Mouse (Mus musculus) ES-CJ7 (cell line): ENCODE data around the gene Sos1.
"Not testable (repeated sequence)": the region's sequence is repeated elsewhere in the genome, so short reads cannot be mapped to it uniquely, and the experiment has no call there.

ENCODE experiments used
- DNase-seq: peaks from one replicate; pipeline ENCODE4 v3.0.0; 2011; ENCODE audit warnings: low read depth, low spot score

The Sos1 gene

DNA sequence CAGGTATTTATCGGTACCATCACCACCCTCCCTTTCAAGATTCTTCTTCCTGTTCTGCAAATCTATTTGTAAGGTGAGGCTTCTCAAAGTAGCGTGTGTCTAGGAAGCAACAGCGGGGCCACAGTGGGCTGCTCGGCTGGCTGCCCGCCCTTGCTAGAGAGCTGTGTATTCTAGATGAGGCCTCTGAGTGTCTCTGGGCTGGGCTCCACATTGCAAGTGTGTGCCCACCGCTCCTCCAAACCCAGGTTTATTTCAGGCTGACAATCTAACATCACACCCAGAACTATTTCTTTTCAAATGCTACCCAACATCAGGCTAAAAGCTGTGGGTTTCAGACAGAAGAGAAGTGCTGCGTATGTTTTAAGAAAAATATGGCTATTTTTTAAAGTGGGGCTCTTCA lies 54.1 kb downstream of the Sos1 start:
- DNase-seq = no peak

DNA sequence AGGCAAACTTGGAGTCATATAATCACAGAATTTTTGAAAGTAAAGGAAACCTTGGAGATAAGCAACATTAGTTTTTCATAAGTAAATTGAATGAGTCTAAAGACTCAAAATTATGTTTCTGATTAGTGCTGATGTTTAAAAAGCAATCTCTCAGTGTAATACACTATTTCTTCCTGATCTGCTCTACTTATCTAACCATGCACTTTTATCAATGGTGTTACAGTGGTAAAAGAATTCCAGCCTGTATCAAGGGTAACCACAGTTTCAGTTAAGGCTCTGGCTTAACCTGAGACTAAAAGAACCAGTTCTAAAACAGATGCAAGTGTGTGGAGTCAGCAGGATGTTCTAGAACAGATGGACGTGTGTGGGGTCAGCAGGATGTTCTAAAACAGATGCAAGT lies 59.3 kb downstream of the Sos1 start:
- DNase-seq = no peak

DNA sequence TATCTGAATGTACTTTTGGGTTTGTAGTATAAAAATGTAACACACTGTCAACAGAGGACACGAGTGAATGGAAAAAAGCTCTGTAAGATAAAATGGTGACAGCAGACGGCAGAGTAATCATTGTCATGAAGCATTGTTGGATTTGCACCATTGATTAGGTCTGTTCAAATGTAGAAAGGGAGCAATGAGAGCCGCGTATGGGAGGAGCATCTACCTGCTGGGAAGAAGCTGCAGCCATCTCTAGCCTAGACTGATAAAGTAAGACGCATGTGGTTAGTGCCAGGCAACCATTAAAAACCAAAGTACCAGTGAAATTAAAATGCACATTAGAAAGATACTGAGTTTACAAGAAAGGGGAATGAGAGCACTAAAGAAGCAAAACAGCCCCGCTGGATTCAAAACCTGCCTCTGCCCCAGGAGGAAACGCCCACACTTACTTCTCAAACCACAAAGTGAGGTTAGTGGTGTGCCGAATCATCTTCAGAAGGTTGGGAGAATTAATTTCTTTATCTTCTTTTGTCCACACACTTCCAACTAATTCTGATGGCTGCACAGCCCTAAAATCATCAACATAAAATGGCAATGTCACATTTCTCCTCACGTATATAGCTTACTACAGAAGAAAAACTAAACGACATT lies 61.6 kb downstream of the Sos1 start:
- no peak for DNase-seq

DNA sequence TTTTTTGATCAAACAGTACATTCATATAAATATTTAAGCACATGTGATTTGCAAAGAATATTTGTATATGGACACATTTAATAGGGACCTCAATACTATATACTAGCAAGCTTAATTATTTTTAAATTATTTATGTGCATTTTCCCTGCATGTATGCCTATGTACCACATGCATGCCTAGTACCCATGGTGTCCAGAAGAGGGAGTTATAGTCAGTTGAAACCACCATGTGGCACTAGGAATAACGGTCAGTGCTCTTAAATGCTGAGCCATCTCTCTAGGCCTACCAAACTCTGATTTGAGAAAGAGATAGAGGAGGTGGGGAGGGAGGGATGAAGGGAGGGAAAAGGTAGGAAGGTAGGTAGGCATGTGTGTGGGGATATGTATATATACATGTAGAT lies 69.1 kb downstream of the Sos1 start:
- DNase-seq = peak; percentile 37

DNA sequence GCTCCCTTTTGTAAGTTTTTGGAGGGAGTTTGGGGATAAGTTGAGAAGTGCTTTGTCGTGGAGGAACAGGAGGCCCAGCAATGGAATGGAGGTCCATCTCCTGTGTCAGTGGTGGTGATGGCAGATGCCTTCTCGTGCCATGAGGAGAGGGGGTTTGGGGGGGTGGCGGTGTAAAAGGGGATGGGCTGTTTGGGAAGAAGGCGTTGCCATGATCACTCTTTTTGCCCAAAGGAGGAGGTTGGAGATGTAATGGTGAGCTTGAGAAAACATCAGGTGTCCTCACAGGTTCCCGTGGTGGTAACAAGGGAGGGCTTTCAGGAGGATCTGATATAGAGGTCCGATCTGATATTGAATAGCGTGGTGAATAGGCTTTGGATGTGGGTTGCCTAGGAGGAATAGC lies 82.0 kb downstream of the Sos1 start:
- DNase-seq = no peak

DNA sequence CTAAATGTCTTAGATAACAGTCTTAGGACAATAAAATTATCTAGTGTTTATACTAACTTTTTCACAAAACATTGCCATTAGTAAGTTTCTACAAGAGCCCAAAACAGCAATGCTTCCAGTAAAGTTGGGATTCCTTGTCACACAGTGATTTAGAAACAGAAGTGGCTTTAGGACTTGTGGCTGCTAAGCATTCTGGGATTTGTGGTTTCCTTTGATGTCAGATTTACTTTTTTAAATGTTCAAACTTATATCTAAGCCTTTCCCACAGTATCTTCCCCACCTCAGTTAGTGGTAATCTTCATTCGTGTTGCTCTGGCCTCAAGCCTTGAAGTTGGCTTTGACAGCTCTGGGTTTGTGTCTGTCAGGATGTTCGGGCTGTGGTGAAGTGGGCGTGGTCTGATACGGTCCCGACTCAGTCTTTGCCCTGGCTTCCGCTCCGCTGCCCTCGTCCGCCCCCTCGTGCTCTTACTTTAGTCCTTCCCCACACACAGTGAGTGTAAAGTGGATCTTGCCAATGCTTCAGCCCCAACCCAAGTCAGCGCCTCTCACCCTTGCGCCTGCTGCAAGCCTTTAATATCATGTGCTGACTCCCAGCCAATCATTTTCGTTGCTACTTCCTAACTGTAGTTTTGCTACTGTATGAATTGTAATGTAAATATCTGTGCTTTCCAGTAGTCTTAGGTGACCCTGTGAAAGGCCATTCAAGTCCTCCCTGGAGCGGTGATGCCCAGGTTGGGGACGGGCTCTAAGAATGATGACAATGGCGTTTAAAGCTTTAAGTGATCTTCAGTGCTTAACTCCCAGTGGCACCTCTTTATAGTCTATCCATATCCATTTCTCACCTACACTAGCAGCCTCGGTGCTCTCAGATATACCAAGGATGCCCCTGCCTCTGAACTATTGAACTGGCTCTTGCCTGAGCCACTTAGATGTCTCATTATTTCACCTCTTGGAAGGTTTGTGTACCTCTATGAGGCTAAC lies 88.5 kb downstream of the Sos1 start:
- peak; percentile 65 for DNase-seq

DNA sequence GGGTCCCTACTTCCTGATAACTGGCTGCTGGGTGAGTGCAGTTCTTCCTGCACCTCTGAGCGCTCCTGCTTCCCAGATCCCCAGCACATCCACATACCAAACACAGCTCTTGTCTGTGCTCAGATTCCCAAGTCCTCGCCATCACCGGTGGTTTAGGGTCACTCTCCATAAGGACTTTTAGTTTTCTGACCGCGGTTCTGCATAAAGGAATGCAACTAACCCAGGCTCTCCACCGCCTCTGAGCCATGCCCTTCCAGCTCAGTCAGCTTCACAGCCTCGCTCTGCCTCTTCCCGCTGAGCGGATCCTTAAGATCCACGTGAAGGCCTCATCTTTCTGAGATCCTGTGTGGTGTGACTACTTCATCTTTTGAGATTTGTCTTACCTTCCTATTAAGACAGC lies 90.2 kb downstream of the Sos1 start:
- no peak for DNase-seq

DNA sequence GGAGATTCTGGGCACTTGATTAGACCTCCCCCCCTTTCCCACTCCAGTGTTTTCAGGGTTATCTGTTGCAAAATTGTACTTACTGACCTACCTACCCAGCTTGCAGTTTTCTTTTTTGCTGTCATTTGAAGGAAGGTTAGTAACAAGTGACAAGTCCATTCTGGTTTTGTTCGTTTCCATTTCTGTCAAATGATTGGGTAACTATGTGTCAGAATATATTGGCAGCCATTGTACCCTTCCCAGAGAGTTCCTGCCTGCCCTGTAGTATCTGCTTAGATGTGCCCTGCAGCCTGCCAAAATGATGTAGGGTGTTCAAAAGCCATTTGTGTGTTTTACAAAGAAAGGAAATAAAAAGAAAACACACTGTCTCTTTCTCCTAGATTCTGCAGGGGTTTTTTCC lies 94.6 kb downstream of the Sos1 start:
- DNase-seq = no peak

DNA sequence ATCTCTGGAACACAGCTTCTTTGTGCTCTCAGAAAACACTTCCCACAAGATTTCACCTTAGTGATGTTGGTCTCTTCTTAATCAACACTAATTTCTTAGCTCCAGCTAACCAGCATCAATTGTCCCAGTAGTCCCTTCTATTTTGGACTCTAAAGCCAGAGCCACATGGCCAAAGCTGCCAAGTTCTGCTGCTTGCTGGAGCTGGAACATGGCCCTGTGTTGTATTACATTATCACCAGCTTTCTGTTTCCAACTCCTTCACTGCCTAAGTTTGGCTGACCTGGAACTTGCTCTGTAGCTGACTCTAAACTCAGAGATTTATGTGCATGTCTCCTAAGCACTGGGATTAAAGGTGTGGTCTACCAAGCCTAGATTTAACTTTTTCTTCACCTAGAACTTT lies 101.9 kb downstream of the Sos1 start:
- DNase-seq = not testable (repeated sequence)

DNA sequence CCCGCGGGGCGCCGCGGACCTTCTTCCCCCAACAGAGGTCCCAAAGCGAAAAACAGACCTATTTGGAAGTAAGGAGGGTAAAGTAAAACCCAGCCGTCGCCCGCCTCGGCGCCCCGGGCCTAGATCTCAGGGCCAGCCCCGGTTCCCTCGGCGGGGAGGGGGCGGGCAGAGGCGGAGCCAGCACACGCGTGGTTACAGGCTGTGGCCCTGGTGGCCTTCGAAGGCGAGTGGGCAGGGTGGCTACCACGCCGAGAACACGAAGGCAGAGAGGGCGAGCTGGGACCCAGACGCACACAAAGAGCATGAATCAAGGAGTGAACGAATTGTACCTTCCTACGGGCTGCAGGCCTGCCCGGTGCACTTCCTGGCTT lies 106.5 kb downstream of the Sos1 start:
- peak; percentile 51 for DNase-seq

DNA sequence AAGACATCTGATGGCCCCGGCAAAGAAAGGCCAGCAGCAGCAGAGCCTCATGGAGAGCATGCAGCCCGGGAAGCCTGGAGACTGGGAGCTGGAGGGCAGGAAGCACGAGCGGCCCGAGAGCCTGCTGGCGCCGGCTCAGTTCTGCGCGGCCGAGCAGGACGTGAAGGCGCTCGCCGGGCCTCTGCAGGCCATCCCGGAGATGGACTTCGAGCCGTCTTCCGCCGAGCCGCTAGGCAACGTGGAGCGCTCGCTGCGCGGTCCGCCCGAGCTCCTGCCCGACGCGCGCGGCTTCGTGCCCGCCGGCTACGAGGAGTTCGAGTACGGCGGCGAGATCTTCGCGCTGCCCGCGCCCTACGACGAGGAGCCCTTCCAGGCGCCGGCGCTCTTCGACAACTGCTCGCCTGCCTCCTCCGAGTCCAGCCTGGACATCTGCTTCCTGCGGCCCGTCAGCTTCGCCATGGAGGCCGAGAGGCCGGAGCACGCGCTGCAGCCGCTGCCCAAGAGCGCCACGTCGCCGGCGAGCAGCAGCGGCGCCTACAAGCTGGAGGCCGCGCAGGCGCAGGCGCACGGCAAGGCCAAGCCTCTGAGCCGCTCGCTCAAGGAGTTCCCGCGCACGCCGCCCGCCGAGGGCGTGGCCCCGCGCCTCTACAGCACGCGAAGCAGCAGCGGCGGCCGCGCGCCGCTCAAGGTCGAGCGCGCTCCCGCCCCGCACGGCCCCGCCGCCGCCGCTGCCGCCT lies 107.1 kb downstream of the Sos1 start, which contains the start of gene Gm10190:
Gene Gm10190, minus strand, starts transcription at position 553 of the 737 bp plus-strand sequence.
- peak; percentile 88 for DNase-seq

DNA sequence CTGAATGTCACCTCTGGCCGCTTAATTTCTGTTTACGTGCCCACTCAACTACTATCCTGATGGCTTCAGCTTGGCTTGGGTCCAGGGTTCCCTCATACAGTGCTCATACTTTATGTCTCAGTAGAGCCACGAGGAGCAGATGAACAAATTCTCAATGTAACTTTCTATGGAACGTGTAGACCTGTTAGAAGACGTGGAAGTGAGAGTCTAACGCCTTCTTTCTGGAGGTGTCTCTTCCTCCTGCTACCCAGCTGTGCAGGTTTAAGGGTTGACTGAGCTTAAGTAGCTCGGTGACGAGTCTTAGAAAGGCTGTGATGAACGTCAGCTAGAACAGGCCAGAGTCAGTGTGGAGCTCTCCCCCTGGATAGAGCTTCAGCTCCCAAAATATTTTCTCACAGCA lies 111.6 kb downstream of the Sos1 start:
- no peak for DNase-seq

DNA sequence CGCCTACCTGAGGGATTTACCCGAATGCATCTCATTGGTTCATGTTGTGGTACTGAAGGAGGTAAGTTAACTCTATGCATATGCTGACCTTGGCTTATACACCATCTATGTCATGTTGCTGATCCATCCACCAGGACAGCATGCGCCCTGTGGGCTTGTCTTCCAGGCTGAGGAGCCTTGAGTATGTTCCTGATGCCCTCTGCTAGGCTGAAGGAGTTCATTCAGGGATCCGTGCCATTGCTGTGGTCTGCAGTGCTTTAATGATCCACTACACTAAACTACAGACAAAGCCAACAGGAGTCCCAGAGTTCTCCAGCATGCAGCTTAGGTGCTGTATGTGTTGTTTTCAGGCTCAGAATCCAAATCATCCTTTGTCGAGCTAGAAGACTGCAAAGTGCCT lies 113.0 kb downstream of the Sos1 start:
- no peak for DNase-seq

DNA sequence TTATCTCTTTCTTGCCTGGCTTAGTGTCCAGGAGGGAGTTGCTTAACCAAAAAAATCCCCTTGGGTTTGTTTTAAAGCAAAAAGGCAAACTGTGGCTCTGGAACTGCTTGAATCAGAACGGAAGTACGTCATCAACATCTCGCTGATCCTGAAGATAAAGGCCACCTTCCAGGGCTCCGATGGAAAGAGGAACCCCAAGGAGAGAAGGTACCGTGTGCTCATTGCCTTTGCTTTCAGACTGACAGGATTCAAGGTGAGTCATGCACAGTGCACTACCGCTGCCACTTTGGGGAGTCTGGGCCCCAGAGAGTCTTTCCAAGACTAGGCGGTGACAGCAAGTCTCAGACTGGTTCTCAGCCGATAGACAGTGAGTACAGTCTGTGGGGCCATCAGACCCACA lies 120.0 kb downstream of the Sos1 start:
- DNase-seq = no peak

DNA sequence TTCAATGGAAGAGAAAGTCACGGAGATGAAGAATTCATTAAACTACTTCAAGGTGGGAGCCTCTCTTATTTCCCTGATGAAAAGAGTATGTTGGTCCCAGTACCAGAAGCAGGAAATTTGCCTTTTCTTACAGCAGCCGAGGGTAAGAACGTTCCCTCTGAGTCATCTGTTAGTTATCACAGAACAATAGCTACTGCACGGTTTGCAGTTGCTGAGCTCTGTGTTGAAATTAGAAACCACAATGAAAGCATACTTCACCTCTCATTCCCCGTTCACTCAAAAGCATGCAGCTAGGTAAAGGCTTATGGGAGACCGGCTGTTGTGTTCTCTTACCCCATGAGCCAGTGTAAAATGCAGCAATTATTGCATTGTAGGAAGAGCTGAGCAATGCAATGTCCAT lies 133.0 kb downstream of the Sos1 start:
- DNase-seq = no peak

DNA sequence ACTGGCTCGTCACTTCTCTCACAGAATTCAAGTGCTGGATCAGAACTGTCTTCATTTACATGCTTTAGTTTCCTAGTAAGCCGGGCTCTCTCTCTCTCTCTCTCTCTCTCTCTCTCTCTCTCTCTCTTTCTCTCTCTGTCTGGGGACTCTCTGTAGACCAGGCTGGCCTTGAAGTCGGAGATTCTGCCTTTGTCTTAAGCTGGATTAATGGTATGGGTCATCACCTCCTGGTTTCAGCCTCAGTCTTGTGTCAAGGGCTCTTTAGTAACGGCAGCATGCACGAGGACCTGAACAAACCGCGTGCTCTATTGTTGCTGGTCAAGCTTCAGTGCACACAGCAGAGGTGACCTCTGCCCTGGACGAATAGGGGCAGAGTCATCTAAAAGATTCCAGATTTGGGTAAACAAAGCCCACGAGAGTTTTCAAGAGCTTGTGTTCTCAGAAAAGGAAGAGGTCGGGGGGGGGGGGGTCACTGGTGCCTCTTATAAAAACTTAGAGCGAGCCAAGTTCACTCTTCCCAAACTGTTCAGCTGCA lies 133.6 kb downstream of the Sos1 start:
- DNase-seq = no peak

DNA sequence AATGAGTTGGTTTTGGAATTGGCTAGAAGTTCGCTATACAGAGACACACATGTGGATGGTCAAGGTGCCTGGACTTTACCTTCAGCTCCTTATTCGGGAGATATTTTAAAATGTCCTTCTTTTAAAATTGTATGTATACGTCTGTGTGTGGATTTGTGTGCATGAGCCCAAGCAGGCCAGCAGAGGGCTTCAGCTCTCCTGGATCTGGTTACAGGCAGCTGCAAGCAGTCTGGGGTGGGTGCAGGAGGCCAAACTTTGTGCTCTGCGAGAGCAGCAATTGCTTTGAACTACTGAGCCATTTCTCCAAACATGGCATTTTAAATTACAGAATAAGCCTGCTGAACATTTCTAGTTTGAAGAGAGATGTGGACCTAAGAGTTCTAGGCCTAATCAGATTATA lies 135.0 kb downstream of the Sos1 start:
- DNase-seq = peak; percentile 63
